Mouse (Mus musculus) embryonic fibroblast, embryonic 13.5 days (primary cell): ENCODE measurements around the gene Celf2.

Source experiments
- CTCF ChIP-seq: IDR thresholded peaks from 2 replicates; pipeline ENCODE4 v1.5.1; 2011; ENCODE audit warnings: mild to moderate bottlenecking, control low read depth, low read length, moderate library complexity, borderline replicate concordance; ENCODE audit not compliant: insufficient read depth
- POLR2A ChIP-seq: IDR thresholded peaks from 2 replicates; pipeline ENCODE4 v1.6.1; 2011; ENCODE audit warnings: low read depth, mild to moderate bottlenecking, control low read depth, low read length, moderate library complexity

GRCm38 (mm10) chr2:7207691-7208504 lies 301.5 kb downstream of the Celf2 start:
- TF ChIP-seq CTCF (no peak), POLR2A (no peak)
